Mouse (Mus musculus) frontal cortex, adult 2 months (tissue): Measurements from ENCODE around the gene Slc6a9. TPM values are rescaled to one million over a fixed set of nuclear protein-coding genes. Genes with fewer than 3 reads are reported as not detected.
A peak's percentile ranks its signal among the peaks of the same experiment; 100 is the strongest.

ENCODE experiments used
- DNase-seq, 2 experiments: peaks; one replicate each; pipeline ENCODE4 v3.0.0; 2022; ENCODE audit warnings: low spot score in 1 of 2; ENCODE audit errors: extremely low spot score in 1 of 2
- polyA plus RNA-seq: library from polyadenylated mRNA; depleted of rRNA; stranded (reverse); fragments of >200 nt; gene quantifications from 2 replicates; pipeline ENCODE4 v1.2.3, GENCODE M21; 2012

Gene Slc6a9
- polyA plus RNA-seq, 1 experiment = 93.0 TPM

DNA sequence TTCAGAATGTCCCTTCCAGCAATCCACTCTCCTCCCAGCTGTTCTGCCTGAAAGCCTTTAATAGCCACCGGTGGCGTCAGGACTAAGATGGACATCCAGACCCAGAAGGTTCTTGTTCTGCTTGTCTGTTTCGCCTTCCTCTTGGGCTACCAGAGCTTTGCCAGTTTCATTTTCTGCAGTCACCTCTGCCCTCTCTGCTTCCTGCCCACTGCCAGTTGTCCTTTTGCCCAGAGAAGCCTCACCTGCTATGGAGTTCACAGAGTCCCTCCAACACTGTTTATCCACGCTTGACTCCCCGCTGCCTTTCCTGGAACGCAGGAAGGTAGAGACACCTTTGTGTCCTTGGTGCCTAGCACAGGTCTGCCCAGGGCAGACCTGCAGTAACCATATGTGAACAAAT is 5.1 kb downstream of the Slc6a9 start:
- DNase-seq = no peak

DNA sequence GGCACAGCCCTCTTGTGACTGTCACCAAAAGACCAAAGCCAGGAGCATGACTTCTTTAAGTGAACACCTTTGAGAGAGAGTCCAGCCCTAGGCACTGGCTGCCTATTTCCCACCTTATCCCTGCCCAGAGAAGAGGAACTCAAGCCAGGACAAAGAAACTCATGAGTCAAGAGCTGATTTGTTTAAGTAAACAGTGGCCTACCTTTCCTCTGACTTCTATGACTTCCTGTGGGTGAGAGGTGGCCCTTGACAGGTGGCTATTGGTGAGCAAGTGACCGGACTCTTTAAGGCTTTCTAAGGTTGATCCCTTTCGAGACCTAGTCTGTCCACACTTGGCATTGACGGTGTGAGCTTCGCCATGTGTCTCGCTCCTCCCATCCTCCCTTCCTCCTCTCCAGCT is 6.5 kb downstream of the Slc6a9 start:
- DNase-seq = no peak

DNA sequence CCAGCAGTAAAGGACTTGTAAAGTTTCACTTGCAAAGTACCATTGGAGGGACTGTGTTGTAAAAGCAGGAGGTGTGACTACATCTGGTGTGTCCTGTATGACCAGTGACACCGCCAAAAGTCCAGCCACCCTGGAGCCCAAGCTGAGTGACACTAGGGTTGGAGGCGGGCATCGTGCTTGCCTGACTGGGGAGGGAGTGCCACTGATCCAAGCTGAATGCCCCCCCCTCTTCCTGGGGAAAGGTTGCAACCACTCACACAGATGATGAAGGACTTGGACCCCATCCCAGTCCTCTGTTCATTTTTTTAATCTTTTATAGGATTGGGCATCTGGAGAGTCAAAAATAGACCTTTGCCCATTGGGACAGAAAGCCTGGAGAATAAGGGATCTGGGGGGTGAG is 7.3 kb downstream of the Slc6a9 start:
- DNase-seq = no peak

DNA sequence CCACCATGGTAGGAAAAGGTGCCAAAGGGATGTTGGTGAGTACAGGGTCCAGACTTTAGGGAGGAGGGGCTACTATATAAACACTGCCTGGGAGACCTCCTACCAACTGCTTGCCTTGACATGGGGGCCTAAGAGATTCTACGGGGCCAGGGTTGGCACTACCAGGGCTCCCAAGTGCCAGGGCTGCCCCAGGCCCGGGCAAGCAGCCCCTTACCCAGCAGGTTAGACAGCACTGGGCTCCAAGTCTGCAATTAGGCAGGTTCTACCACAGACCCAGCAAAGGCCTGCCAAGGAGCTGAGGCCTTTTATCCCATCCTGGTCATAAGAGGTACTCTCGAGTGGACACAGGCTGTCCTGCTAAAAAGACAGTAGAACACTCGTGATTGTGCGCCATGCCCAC is 8.8 kb downstream of the Slc6a9 start:
- DNase-seq = no peak

DNA sequence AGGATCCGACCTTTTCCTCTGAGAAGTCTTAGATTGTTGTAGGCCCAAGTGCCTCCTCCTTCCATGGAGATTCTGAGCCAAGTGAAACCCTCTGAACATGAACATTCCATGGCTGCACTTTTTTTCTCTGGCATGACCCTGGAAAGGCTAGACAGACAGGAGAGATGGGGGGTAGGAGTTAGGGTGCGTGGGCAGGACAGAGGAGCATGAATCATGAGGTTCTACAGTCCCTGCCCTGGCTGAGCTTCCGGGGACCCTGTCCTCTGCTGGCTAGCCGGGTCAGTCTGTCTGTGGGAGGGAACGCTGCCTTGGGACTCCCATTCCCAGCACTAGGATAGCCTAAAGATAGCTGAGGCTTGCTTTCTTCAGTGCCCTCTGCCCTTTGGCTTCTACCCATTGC is 10.2 kb downstream of the Slc6a9 start:
- DNase-seq = no peak

DNA sequence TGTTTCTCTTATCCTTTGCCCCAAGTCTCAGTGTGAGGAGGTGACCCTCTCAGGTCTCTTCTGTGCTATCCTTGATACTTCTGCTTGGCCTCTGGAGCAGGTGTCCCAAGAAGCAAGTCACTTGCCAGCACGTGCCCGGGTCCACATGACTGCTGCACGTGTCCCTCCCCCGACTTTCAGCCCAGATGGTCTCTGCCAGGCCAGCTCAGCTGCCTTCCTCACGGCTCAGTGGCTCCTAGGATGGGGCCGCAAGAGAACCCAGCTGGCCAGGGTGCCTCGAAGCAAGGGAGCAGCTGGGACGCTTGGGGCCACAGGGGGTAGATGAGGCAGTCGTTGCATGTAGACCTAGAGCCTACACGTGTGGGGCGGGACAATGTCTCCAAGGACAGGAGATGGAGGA is 11.0 kb downstream of the Slc6a9 start:
- DNase-seq = no peak

DNA sequence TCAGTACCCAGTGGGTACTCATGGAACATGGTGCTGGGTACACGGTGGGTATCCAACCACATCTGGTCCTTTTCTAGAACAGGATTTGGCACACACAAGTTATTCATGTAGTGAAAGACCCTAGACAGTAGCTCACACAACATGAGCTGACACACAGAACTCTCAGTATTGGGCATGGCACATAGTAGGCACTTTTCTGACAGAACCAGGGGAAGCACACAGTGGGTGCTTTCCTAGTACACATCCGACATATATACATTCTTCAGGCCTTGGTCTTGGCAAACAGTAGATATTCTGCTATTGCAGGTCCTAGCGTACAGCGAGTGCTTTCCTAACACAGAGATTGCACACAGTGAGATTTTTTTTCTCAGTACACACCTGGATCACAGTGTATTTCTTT is 12.0 kb downstream of the Slc6a9 start:
- DNase-seq = no peak

DNA sequence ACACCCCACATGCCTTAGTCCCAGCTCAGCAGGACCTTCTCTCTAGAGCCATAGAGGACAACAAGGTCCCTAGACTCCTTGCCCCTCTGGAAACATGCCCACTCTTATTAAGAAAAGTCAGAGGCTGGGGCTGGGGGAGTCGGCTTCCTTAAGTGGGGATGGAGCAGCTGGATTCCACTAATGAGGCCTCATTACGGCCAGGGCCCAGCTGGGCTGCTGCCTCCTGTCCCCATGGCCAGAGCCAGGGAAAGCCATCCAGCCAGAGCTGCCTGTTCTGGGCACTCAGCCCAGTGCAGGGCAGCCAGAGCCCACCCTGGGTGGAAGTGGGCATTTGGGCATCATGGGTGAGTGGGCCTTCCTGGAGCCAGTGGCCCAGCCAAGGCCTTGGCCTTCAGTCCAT is 12.7 kb downstream of the Slc6a9 start:
- peak in 1 of 2 experiments; percentile 43 for DNase-seq

DNA sequence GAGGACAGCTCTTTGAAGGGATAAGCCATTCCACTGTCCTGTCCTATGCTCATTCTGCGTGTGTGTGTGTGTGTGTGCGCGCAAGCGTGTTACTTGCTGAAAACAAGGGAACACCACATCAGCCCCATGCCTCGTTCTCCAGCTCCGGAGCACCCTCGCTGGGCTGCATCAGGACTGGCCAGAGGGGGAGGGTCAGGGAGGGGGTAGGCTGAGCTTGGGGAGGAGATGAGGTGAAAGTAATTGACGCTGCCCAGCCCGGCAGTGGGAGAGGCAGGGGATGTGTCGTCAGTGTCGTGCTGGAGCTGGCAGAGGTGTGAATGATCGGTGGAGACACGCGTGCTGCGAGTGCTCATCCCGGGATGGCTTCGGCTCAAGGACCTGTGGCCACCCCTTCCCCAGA is 14.8 kb downstream of the Slc6a9 start:
- no peak for DNase-seq

DNA sequence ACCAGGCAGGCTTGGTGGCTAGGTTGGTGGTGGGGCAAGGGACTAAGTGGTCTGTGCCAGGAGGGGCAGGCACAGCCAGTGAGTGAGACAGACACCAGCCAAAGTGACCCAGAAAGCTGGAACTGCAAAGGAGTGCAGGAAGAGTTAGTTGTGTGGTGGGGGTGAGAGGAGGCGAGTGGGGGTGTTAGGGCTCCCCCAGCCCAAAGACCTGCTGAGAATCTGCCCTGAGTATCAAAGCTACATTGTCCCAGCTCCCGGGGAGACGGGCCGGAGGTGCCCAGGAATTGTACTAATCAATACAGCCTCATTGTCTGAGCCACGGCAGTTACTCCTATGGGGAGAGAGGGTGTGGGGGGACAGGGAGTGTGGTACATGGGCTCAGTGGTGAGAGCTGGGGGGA is 15.2 kb downstream of the Slc6a9 start:
- no peak for DNase-seq

DNA sequence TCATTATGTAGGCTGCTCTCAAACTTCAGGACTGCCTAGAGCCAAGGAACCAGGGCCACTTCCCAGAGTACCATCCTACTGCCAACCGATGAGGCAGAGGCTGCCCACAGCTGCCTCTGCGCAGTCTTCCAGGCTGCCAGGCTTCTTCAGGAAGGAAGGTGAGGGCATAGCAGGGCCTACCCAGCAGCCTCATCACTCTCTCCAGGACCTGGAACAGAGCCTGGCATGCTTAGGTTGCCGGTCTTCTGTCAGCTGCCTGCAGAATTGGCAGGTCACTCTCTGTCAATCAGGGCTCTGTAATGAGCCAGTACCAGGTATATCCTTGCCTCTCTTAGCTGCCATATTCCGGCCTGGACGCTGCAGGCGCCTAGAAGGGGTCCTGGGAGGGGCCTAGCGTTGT is 15.9 kb downstream of the Slc6a9 start:
- no peak for DNase-seq

DNA sequence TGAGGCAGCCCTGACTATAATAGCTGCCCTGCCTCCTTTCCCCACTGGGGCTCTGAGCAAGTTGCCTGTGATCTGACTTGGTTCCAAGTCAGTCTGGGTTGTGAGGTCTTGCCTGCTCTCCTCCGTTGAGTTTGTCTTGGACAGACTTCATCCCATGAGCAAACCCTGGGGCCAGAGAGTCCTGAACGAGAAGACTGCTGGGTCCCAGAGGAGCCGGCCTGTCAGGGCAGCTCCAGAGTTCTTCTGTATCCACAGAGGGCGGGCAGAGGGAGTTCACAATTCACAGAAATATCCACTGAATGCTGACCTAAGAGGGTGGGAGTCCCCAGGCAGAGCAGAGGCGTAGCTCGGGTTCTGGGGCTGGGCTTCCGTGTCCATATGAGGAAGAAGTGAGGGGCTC is 16.6 kb downstream of the Slc6a9 start:
- no peak for DNase-seq

DNA sequence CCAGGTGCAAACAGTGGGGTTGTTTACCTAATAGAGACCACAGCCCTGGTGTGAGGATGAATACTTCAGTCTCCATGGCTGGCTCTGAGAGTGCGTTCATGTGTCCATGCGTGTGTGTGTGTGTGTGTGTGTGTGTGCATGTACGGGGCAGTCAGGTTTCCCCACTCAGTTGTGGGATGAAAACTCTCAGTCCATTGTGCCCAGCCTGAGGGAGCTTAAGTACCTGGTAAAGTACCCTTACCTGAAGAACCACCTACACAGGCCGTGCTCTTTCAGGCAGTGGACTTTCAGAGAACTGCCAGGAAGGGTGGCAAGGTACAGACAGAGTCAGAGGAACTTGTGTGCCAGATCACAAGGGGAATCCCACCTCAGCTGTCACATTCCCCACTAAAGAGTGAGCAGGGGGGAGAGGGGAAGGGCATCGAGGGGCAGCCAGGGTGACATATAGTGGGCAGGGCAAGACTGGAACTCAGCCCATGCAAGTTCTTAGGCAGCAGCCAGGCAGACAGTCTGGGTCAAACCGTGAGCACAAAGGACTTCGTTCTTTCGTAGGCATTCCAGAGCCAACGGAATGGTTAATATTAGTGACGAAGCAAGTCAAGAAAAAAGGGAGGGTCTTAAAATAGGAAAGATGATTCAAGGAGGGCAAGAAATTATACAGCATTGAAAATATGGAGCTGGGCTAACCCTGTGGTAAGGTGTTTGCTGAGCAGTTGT is 18.0 kb downstream of the Slc6a9 start:
- no peak for DNase-seq

DNA sequence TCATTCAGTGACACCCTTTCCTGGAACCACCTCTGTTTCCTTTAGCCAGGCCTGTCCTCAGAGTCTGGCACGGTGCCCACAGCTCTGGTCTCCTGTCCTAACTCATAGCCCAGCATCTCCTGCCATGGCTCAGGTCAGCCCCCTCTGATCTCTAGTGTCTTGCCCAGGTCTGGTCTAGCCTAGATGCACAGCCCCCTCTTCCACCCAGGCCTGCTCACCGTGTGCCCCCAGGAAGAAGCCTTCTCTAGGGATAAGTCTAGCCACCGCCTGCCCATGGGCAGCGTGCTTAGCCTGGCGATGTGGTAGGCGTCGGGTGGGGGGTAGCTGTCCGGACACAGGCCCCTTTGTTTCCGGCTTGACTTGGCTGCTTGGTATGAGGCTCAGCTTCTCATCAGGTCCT is 20.8 kb downstream of the Slc6a9 start:
- peak in 1 of 2 experiments; percentile 42 for DNase-seq

DNA sequence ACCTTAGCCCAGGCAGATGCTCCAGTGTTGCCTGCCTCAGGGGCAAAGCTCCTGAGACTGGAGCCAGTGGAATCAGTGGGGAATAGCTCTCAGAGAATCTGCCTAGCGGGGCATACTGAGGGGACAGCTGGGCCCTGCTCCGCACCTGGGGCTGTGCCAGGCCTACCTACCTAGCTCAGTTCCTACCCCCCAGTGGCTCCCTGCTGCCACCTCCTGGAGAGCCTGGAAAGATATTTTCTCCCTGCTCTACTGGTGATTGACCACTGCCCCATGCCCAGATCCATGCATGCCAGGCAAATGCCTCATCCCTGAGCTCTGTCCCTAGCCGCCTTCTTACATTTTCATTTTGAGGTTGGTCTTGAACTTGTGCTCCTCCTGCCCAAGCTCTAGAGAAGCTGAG is 24.5 kb downstream of the Slc6a9 start:
- DNase-seq = peak in 1 of 2 experiments; percentile 54

DNA sequence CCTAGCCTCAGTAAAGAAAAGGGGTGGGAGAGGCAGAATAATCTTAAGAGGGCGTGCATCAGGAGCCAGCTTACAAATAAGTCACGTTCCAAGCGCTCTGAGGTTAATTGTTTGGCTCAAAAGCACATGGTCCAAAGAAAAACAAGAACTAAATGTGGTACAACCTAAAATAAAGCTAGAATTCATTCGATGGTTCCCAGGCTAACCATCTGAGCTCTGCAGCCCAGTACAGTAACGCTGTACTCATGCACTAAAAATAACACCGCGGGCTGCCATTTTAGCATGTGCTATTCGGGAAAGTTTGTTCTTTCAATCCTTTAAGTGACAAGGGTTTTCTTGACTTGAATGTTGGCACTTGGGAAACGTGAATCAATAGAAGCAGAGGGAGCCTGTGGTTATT is 26.3 kb downstream of the Slc6a9 start:
- DNase-seq = peak in 1 of 2 experiments; percentile 48

DNA sequence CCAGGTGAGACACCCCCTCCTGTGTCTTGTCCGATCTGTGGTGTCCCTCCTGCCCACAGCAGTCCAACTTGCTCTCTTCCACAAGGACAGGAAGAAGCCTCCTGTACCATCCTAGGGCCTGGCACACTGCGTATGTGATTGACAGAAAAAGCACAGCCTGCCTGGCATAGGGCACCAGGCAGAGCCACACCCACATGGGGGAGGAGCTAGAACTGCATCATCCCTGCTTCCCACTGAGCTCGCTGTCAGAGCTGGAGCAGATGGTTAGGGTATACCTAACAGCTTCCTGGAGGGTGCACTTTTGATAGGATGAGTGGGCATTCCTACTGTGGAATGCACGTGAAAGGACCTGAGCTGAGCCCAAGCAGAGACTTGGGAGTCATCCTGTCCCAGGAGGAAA is 28.5 kb downstream of the Slc6a9 start:
- peak in 1 of 2 experiments; percentile 57 for DNase-seq

DNA sequence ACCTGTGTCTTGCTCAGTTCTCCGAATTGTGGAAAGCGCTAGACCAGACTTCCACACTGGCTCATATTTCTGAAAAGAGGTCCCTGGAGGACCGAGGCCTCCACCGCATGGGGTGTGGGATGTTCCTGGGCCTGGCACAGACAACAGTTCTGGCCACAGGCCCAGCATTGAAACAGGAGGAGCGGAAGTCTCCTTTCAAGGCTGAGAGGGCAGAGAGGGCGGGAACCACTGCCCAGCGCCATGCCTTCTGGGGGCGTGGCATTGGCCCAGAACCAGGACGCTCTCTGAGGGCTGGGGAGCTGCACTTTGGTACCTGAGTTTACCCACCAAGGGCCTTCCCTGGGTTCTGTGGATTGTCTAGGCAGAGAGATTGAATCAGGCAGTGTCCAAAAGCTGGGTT is 31.8 kb downstream of the Slc6a9 start:
- DNase-seq = peak in 1 of 2 experiments; percentile 36

DNA sequence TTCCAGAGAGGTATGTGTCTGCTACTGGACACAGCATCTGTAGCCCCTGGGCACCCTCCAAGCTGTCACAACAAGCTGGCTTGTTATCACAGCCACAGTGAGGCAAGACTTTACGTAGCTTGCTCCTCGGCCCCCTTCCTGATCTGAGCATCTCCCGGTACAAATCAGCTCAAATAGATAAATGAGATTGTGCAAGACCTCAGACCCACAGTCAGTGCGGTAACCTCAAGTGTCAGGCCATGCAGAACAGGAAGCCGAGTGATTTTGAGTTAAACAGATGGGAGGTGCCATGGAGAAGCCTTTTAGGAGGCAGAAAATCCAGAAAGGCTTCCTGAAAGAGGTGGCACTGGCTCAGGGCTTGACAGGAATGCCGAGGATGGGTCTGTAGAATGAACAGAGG is 32.7 kb downstream of the Slc6a9 start:
- DNase-seq = no peak

DNA sequence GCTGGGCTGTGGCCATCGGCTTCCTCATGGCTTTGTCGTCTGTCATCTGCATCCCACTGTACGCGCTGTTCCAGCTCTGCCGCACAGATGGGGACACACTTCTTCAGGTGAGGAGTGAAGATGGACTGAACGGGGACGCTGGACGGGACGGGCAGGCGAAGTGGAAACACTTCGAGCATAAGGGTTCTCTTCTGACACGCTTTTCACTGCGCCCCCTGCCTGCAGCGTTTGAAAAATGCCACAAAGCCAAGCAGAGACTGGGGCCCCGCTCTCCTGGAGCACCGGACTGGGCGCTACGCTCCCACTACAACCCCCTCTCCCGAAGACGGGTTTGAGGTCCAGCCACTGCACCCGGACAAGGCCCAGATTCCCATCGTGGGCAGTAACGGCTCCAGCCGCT is 33.5 kb downstream of the Slc6a9 start:
- peak in 1 of 2 experiments; percentile 70 for DNase-seq

DNA sequence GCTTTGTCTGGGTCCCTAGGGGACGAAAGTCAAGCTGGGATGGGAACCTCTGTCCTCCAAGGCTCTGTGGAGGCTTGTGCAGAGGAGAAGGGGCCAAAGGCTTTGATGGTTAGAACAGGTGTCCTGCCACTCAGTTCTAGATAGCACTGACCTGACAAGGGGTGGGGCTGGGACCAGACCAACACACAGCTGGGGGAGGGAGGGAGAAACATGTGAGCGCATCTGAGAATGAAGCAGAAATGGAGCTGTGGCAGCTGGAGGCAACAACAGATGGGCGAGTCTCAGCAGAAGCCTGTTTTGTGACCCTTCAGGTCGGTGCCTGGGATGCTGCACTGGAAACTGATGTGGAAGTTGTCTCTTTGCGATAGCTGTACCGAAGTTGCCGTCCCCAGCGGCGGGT is 35.0 kb downstream of the Slc6a9 start:
- DNase-seq = no peak

DNA sequence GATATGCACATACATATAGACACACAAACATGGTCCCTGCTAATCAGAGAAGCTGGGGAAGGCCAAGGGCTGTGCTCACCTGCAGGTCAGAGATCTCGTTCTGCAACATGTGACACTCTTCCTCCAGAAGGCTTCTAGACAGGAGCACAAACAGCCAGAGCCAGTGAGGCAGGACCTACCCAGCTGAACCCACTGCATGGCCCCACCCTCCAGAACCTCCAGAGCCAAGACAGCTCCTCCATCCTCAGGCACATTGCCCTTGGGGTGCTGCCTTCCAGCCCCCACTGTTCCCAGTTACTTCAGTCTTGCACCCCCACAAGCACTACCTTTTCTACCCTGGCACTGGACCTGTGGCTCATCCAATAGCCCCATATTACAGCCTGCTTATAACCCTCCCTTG is 36.1 kb downstream of the Slc6a9 start:
- DNase-seq = no peak

DNA sequence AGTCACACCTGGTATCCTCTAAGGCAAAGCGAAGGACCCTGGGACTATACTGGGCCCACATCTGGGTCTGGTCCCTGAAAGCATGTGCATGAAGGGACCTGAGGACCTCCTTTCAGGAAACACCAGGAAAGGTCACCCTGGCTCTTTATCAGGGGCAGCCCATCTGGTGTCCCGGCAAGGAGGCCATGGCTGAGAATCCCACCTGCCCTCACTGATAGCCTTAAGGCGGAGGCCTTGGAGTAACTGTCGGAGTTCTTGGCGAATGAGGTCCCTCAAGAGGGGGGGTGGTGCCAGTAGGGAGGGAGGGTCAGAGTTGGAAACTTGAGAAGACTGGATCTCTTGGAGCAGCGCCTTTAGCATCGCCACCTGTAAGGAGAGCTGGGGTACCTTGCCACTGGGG is 37.5 kb downstream of the Slc6a9 start:
- no peak for DNase-seq
